Mouse (Mus musculus): ENCODE data around the gene Mmgt2.

The Mmgt2 gene

DNA sequence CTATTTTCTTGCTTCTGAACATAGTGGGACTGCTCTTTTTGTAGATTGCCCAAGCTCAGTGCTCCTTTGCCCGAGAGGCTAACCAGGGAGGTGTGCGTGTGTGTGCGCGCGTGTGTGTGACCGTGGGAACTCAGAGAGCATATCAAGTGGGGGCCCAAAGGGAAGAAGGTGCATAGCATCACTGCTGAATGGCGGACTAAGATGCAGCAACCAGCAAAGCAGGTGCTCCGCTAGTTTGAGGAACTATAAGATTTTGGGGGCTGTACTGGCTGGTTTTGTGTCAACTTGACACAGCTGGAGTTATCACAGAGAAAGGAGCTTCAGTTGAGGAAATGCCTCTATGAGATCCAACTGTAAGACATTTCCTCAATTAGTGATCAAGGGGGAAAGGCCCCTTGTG lies 27.4 kb upstream of the Mmgt2 start:
- DNase-seq (ENCODE audit: low spot score in 2 of 2), result no peak

DNA sequence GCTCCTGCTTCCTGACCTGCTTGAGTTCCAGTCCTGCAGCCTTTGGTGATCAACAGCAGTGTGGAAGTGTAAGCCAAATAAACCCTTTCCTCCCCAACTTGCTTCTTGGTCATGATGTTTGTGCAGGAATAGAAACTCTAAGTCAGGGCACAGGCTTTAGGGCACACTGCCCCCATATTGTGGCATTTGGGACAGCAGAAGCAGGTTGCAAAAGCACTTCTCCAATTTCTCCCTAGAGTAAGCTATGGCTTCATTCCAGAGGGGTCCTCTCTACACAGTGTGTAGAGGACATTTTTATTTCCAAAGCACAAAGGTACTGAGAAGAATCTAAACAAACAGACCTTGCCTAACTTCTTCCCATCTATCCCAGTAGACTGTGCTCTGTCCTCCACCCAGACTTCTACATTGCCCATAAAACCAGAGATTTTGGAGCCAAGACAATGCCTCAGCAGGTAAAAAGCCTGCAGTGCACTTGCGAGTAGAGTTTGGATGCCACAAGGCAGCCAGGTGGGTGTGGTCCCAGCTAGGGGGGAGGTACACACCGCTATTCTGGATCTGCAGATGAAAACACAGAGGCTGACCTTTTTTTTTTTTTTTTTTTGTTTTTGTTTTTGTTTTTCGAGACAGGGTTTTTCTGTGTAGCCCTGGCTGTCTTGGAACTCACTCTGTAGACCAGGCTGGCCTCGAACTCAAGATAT lies 26.7 kb upstream of the Mmgt2 start:
- no peak for DNase-seq (ENCODE audit: low spot score in 2 of 2)

DNA sequence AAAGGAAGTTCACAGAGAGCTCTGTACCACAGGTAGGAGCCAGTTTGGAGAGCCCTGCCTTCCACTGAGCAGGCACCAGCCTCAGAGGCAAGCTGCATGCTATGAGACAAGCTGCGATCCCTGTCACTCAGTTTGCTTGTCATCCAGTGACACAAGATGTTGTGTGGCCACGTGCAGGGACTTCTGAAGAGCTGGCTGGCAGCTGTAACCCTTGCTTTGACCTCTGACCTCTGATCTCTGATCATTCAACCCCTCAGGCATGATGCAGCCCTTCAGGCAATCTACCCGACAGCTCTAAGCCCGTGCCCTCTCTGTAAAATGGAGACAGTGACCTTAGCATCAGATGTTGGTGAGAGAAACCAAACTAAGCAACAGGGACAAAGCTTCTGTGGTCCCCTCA lies 25.6 kb upstream of the Mmgt2 start:
- DNase-seq (ENCODE audit: low spot score in 2 of 2), result no peak

DNA sequence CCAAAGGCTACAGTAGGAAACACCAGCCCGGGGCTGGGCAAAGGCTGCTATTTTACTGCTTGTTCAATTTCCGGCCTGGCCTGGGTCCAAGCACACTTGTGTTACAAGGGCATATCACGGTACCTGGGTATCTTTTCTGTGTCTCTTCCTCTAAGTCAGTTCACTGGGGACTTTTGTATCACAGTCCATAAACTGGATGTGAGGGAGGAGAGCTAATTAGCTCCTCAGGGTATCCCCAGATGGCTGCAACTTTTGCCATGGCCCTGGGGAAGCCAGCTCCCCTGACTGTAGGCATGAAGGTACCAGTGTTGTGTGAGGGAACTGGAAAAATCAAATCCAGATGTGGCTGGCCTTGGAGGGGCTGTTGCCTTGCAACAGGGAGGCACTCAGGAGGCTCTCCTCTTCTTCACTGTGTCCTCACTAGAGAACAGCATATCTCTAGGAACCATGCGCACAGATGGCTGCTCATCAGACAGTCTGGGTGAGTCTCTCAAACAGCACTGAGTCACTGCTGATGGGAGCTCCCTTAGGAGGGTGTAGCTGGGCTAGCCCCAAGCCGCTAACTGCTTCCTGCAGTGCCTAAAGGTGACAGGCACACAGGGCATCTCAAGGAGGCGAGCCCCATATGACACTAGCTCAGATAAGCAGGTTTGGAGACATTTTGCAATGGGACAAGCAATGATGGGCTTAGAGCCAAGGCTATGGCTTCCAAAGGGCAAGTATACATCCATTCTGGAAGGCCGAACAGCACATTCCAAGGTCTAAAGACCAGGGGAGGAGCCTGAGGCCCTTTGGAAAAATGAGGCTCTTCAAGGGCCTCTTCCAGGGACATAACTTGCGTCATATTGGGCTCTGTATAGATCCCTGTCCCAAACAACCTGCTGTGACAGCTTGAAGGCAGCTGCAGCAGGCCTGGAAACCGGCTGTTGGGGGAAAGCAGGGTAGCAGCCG lies 23.8 kb upstream of the Mmgt2 start:
- DNase-seq (ENCODE audit: low spot score in 2 of 2), result peak in 1 of 2 experiments; percentile 64

DNA sequence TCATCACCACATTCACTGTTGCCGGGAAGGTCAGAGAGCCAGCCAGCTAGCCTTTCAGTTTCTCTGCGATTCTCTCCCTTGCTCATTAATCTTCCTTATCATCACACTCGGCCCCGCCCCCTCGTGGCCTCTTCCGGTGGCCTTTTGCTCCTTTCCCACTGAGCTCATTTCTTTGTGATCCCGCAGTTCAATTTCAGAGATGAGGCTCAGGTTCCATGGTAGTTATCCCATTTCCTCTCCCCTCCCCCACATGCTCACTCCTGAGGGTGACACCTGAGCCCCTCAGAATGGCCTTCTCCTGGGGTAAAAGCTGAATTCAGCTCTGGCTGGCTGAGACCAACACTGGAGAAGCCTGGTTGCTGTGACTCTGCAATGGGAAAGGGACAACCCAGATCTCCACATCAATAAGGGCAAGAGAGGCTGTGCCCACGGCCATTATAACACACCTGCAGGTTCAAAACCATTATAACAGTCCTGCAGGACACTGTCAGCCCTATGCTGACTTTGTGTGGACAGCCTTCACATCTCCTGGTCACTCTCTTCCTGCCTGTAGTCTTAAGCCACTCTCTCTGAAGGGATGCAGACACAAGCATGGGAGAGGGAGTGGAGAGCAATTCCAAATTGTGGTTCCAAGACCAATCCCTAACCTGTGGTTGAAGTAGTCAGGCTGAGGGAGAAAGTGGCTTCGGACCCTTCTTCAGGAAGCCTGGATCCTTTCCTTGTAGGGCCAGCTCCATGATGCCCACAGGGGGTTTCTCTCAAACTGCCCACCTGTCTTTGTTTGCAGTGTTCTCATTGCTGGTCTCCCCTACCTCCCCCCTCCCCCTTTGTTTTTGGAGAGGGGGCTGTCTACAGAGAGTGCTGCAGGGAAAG lies 18.9 kb upstream of the Mmgt2 start:
- DNase-seq (ENCODE audit: low spot score in 2 of 2), result no peak

DNA sequence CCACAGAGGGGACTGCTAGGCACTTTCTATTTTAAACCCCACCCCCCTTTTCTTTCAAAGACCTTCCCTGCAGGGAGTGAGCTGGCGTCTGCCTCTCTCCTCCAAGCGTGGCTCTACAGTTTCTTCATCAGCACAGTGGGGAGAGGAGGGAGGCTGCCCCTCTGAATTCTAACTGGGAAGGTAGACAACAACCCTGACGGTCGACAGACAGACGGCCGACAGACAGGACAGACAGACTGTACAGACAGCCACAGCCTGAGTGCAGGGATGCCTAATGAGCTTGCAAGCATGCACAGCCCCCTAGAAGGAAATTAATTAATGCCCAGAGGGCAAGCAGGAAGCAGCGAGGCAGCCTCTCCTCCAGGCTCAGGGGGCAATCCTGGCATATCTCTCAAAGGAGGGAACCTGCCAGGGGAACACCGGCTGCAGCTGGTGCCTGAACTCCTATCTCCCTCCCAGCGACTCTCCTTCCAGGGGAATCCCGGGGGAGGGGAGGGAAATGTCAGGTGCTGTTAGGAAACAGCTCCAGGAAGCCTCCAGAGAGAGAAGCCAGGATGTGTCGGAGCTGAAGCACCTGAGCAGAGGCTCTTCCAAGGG lies 18.1 kb upstream of the Mmgt2 start:
- DNase-seq (ENCODE audit: low spot score in 2 of 2), result no peak

DNA sequence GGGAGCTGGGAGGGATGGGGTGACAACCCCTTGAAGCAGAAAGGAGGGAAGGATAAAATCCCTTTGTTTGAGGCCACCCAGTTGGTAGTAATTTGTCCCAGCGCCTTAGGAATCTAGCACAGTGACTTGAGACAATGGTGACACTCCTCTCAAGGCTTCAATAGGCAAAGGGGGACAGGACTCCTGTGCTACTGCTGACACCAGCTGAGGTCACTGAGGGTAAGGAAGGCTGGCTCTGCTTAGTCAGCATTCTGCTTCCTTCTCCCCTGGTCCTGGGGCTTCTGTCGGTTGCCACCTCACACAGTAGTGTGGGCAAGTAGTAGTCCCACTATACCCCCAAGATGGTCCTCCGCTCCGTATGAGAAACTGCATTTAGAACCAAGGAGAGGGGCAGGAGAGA lies 17.3 kb upstream of the Mmgt2 start:
- DNase-seq (ENCODE audit: low spot score in 2 of 2), result no peak

DNA sequence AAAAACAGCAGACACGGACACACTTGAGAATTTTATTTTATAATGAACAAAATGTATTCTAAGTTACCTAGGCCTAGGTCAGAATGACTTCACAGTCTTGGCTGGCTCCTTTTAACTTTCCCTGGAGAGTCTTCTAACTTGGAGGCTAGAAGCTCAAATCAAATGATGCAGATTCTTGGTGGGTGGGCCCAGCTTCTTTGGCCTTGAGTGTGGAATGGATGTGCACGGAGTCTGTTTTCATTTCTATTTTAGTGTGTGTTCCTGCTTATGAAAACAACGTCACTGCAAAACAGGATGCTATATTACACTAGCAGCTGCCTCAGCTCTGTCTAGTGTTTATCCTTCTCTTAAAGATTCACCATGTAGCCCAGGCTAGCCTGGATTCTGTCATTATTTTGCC lies 13.1 kb upstream of the Mmgt2 start:
- no peak for DNase-seq (ENCODE audit: low spot score in 2 of 2)

DNA sequence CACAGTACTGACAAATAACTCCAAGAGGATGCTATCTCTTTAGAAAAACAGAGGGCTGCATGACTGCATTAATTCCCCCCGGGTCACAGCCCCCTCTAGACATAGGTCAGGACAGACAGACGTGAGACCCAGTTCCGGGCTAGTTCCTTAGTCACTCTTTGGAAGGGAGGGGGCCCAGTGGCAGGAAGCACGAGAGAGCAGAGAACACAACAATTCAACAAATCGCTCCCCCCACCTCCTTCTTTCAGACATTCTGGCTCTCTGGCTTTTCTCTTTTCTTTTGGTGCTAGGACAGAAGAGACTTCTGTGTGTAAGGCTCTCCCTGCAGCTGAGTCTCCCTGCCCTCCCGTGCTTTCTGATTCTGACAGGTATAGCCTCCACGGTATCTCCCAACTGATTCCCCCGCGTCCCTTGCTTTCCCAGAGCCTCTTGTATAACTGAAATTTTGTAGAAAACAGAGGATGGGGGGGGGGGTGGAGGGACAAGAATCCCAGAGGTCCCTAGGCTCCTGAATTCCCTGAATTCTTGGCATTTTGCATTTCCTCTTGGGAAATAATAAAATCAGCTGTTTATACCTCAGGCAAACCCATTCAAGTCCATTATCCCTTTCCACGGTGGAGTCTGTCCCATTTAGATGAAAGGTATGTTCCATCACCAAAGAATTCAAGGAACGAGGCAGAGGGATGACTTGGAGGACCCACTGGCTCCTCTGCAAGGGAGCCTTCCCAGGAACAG lies 12.2 kb upstream of the Mmgt2 start:
- no peak for DNase-seq (ENCODE audit: low spot score in 2 of 2)

DNA sequence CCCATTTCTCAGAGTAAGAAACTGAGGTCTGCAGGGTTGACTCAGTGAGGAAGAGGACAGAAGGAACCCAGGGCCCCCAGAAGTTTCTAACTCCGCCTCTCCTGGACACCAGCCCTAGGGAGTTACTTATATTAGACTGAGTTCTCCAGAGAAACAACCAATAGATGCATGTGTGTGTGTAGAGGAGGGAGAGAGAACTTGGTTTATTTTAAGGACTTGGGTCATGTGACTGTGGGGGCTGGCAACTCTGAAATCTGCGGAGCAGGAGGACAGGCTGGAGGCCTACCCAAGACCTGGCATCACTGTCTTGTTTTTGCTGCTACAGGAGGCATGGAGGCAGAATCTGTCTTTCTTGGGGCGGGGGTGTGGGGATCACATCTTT lies 11.6 kb upstream of the Mmgt2 start:
- DNase-seq (ENCODE audit: low spot score in 2 of 2), result peak in 1 of 2 experiments; percentile 72

DNA sequence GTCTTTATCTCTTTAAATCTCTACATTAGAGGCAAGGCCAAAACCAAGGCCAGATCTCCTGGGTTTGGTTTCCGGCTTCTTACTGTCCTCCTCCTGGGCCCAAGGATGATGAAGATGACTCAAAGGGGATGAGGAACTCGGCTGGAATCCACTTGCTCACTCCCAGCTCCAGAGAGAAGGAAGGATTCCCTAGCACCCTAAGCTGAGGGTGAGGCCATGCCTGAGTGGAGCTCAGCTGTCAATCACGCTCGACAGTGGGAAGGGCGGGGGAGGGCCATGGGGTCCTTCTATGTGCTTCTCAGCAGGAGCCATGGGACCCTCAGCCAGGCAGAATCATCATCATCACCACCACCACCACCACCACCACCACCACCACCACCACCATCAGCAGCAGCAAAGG lies 11.1 kb upstream of the Mmgt2 start:
- no peak for DNase-seq (ENCODE audit: low spot score in 2 of 2)

DNA sequence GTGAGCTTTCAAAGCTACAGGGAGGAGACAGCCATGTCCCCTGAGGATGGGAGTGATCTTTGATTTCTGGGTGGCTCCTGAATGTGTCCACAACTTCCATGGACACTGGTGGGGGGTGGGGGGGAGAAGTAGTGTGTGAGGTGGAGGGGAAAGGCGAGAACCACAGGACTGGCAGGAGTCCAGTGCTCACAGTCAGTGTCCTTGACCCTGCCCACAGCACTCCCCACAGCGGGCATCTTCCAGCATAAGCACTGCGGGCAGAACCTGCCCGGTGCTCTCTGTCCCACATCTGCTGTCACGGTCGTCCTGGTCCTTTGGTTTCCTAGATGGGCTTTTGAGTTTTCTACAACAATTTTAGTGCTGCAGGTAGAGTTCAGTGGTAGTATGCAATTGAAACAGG lies 10.7 kb upstream of the Mmgt2 start:
- no peak for DNase-seq (ENCODE audit: low spot score in 2 of 2)

DNA sequence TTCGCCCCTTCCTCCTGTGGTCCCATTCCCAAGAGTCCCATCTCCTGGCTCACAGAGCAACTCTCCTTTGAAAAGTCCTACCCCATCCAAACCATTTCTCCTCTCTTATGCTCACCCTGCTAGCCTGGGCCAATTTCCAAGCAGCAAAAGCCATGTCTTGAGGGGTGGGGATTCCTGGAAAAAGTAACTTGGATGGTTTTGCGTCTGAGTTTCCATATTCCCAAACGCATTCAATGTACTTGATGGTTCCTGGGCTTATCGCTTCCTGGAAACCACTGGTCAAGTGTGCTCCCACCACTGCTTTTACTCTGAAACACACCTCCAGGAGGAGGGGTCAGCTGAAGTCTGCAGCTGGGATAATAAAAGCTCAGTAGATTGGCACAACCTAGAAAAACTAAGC lies 10.1 kb upstream of the Mmgt2 start:
- no peak for DNase-seq (ENCODE audit: low spot score in 2 of 2)

DNA sequence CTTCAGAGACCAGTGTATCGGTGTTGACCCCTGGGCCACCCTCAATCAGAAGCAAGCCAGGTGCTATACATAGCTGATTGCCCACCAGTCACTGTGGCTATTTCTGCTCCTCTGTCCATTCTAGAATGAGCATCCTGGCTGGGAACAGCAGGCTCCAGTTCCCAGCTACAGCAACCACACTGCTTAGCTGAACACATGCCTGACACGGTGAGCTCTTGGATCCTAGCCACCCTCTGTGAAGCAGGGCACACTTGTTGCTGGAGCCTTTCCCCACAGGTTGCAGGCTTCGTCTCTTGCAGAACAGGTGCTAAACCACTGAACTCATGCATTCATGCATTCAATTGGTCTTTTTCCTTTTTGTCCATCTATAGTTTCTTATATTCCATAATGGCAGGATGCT lies 8.1 kb upstream of the Mmgt2 start:
- DNase-seq (ENCODE audit: low spot score in 2 of 2), result no peak

DNA sequence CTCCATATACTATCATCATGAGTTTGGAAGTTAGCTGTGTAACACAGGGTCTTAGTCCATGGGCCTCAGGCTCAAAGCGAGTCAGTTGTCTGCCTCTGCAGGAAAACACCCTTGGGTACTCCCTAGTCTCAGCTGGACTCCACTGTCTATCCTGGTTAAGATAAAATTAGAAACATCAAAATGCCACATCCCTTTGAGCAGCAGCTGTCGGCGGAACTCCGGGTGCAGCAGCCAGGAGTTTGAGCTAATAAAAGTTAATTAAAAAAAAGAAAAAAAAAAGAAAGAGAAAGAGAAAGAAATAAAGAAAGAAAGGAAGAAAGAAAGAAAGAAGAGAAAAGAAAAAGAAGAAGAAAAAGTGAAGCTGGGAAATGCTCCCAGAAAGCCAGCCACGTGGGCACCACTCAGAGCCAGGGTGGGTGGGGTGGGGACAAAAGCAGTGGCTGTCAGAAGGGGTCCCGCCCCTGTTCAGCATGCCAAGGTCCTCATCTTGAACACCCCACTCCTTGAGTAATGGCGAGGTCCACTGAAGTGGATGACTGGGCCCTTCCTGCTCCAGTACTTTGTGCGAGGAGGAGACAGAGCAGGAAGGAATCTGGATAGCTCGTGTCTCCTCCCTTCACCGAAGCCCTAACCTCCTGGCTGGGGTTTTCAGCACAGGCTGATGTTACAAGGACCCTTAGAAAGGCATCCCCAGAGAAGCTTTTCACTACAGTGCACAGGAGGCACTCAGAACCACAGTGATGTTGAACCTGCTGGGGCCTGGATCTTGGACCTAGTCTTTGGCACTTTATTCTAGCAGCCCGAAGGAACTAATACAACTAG lies 6.2 kb upstream of the Mmgt2 start:
- no peak for DNase-seq (ENCODE audit: low spot score in 2 of 2)

DNA sequence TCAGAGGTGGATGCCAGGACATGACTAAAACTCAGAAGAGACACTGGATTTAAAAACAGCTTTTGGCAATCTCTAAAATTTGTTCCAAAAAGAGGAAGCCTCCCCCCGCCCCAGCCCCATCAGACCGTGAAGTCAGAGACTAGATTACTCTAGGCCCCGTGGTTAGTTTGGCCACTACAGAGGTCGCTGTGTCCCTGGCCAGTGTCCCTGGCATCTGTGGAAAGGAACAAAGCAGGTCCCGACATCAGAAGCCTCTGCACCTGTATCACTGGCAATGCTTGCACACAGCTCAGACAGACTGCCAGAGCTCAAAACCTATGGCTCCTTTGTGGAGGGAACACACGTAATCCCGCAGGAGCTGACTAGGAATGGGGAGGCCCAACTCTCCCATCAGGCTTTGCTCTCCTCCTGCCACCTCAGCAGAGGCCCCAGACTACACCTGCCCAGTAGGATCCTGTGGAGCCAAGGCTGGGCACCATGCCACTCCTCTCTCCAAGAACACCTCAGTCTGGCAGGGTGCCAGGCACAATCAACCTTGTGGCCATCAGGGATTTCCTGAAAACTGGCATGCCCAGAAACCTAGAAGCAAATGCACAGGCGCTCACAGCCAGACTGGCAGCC lies 5.3 kb upstream of the Mmgt2 start:
- DNase-seq (ENCODE audit: low spot score in 2 of 2), result no peak

DNA sequence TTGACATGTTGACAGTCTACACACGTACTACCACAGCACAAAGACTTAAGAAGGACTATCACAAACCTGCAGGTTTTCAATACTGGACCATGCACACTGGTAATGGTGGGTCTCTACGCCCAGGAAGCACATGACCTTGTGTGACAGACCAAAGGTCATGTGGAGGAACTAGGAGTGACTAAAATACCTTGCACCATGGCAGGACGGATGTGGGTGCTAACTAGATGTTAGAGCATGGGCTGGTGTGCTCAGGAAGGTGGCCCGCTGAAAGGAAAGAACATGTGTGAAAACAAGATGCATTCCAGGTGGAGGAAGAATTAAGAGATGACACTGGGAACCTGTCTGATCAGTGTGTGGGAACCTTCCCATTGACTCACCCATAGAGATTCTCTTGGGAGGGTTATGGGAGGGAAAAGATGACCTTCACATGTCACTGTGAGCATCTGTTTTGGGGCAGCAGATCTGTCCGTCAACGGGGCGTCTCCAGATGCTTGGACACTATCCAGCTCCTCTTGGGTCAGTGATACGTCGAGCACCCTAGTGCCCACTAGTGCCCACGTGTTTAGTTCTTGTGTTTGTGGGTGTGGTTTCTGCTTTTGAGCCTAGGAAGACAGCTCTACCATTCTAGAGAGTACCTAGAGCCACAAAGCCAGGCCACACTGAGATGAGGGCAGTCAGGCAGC lies 4.6 kb upstream of the Mmgt2 start:
- DNase-seq (ENCODE audit: low spot score in 2 of 2), result no peak

DNA sequence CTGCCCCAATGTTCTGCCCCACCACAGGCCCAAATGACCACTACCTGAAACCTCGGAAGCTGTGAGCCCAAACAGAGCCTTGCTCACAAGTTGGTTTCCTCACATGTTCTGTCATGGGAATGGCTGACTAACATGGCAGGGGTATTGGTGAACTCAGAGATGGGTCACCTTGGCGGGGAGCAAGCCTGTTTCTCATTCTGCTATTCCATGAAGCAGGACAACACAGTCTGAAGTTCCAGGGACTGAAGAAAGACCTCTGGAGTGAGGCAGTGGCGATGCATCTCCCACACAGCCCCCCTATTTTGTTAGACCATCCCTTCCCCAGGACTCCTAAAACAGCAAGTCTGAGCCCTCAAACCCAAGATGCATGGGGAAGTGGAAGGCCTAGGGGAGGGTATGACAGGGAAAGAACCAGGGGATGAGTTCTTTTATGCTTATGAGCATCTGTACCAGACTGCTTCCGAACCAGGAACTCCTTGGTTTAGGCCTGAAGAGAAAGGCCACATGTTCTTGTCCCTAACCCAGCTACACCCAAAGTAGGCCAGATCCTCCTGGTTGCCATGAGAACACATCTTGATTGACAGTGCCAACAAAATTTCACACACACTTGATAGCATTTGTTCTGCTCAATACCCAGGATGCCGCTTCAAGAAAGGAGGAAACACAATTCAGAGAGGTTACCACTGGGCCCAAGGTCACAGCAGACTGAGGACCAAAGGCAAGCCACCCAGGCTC lies 3.7 kb upstream of the Mmgt2 start:
- DNase-seq (ENCODE audit: low spot score in 2 of 2), result no peak

DNA sequence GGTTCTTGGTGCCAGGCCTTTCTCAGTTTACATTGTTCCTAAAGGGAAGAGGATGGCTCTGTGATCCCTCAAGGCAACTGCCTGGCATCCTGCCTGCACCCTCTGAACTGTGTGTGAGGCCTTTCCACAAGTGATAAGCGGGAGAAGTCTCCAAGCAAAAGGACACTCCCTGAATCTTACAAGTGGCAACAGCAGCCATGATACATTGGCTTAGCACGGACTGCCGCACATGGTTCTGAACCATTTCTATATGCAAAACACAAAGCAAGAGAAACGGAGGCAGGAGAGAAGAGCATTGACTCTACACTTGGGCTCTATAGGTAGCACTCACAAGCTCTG lies 3.2 kb upstream of the Mmgt2 start:
- no peak for DNase-seq (ENCODE audit: low spot score in 2 of 2)

All from right cerebral cortex, adult 2 months (tissue).